Mouse (Mus musculus) liver, adult 2 months (tissue): ENCODE data around the gene Atn1. TPM values are rescaled to one million over a fixed set of nuclear protein-coding genes. Genes with fewer than 3 reads are reported as not detected.
A peak's percentile ranks its signal among the peaks of the same experiment; 100 is the strongest.

Experiments
- DNase-seq: peaks from one replicate; pipeline ENCODE4 v3.0.0-alpha.2; 2011; ENCODE audit warnings: low read depth, low spot score; ENCODE audit errors: extremely low read depth
- H3K27ac ChIP-seq: fragments of 200-500 bp; replicated peaks from 2 replicates; pipeline ENCODE4 v1.5.1; 2012; ENCODE audit warnings: low read depth, mild to moderate bottlenecking, control low read depth, inconsistent platforms, low read length; ENCODE audit not compliant: insufficient read depth
- H3K27me3 ChIP-seq: fragments of 200-500 bp; 2 replicates; pipeline ENCODE4 v1.6.1; 2012; ENCODE audit warnings: mild to moderate bottlenecking, moderate library complexity, low read length, inconsistent platforms; ENCODE audit not compliant: control insufficient read depth, insufficient read depth
- H3K36me3 ChIP-seq: fragments of 200-500 bp; 2 replicates; pipeline ENCODE4 v1.6.1; 2012; ENCODE audit warnings: low read length, inconsistent platforms; ENCODE audit not compliant: control insufficient read depth, insufficient read depth
- H3K4me1 ChIP-seq: fragments of 200-500 bp; 2 replicates; pipeline ENCODE4 v1.6.1; 2011; ENCODE audit warnings: low read length; ENCODE audit not compliant: control insufficient read depth, insufficient read depth
- H3K4me3 ChIP-seq: fragments of 200-500 bp; 2 replicates; pipeline ENCODE4 v1.5.1; 2011; ENCODE audit warnings: low read depth, mild to moderate bottlenecking, control low read depth, low read length, moderate library complexity; ENCODE audit not compliant: insufficient read depth
- H3K79me2 ChIP-seq: fragments of 200-500 bp; 2 replicates; pipeline ENCODE4 v1.6.1; 2012; ENCODE audit warnings: inconsistent platforms, mild to moderate bottlenecking, low read length, moderate library complexity; ENCODE audit not compliant: control insufficient read depth, insufficient read depth
- H3K9ac ChIP-seq: fragments of 200-500 bp; 2 replicates; pipeline ENCODE4 v1.6.1; 2012; ENCODE audit warnings: low read depth, mild to moderate bottlenecking, control low read depth, inconsistent platforms, low read length
- CTCF ChIP-seq: fragments of 200-500 bp; IDR thresholded peaks from 2 replicates; pipeline ENCODE4 v1.5.1; 2011; ENCODE audit warnings: low read depth, low read length, control low read depth
- POLR2A ChIP-seq: fragments of 200-500 bp; IDR thresholded peaks from 2 replicates; pipeline ENCODE4 v1.6.1; 2011; ENCODE audit warnings: low read length, control low read depth; ENCODE audit not compliant: insufficient read depth; ENCODE audit errors: extremely low read depth
- WGBS: fragments of 180-500 bp; shearing (Covaris S2); methylation state at CpG from one replicate; pipeline ENCODE4 v1.1.7; 2018; 5-methylcytosine and 5-hydroxymethylcytosine counted together
- polyA plus RNA-seq: library from polyadenylated mRNA; depleted of rRNA; stranded (reverse); fragments of >200 nt; gene quantifications from 2 replicates; pipeline ENCODE4 v1.2.3, GENCODE M21; 2012
- total RNA-seq: library from RNA; depleted of rRNA; stranded (reverse); fragments of >200 nt; gene quantifications from 2 replicates; pipeline ENCODE4 v1.2.3, GENCODE M21; 2014

The Atn1 gene
- total and polyA plus RNA-seq, 2 experiments: 1.4 to 10.9 TPM

DNA sequence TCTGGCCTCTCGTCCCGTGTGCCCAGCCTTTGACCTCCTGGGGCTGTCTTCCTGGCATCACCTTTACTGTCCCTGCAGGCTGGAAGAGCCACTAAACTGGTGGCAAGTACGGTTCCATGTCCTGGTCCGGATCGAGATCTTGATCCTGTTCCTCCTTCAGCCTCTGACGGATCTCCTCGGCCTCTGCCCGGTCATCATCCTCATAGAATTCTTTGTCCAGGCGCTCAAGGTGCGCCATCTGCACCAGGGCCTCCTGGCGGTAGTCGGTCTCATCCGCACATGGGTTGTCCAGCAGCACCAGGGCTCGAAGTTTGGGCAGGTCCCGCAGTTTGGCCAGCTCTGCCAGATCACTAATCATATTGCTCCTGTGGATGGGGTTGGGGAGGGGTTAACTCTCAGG, 14.2 kb upstream of the Atn1 start:
- TF ChIP-seq CTCF (no peak), POLR2A (no peak)
- peaks cover 9% of the 10 kb centered on the region for H3K27me3 ChIP-seq
- H3K27ac ChIP-seq: no peak overlapping the region
- peaks cover 5% of the 10 kb centered on the region; the same call in 1 of the 2 replicates for H3K4me1 ChIP-seq
- DNase-seq: no peak
- no peak overlapping the region for H3K9ac ChIP-seq
- H3K79me2 ChIP-seq: no peaks in the 10 kb centered on the region
- no peak overlapping the region for H3K4me3 ChIP-seq
- 93% methylated on average over 15 of the region's 15 CpGs for WGBS
- no peaks in the 10 kb centered on the region for H3K36me3 ChIP-seq

DNA sequence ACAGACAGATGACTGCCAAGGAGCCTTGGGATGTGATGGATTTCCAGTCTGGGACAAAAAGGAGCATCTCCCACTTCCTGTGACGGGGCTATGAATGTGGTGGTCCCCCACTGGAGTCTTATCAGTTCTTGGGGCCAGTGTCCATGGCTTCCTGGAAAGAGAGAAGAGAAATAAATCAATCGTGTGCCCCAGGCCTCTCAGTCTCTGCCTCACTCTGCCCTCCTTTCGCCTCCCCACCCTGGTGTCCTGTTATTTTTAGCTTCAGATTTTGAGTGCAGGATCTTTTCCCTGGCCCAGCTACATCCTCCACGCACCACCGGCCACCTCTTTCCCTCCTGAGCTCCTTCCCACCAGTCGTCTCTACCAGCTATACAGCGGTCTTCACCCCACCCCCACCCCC, 13.7 kb upstream of the Atn1 start:
- DNase-seq: no peak
- Histone ChIP-seq H3K4me1 (peaks cover 5% of the 10 kb centered on the region; the same call in 1 of the 2 replicates), H3K9ac (no peak overlapping the region), H3K36me3 (no peaks in the 10 kb centered on the region), H3K27me3 (peaks cover 9% of the 10 kb centered on the region), H3K79me2 (no peaks in the 10 kb centered on the region), H3K27ac (no peak overlapping the region), H3K4me3 (no peak overlapping the region)
- 79% methylated on average over 7 of the region's 7 CpGs for WGBS
- no peak for TF ChIP-seq CTCF
- TF ChIP-seq POLR2A: no peak

DNA sequence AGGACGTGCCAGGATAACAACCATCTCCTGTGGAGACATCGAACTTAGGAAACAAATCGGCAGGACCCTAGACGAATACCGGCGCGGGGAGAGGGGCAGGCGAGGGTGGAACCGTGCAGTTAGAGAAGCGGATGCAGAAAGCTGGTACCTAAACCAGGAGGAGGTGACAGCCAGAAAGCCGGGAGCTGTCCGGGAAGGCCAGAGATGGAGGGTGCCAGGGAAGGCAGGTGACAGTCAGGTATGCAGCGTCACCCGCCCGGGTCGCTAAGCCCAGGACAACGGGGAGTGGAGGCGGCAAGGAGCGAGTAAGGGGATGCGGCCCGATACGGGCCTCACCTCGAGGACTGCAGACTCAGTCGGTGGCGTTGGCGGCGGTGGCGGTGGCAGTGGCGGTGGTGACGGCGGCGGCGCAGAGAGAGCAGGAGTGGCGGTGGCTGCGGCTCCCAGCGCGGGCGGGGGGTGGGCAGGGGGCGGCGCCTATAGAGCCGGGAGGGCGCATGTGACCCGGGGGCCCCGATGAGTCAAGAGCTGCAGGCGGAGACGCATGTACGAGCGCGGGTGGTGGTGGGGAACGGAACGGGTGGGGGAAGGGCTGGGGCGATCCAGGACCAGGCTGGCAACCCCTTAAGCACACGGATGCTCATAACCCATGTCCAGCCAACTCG, 12.9 kb upstream of the Atn1 start, which contains the start of gene Eno2:
Gene Eno2 (minus strand): TSS at position 573 of the 665 bp plus-strand sequence.
- Histone ChIP-seq H3K9ac (peak within 1 kb of the TSS; percentile 69), H3K27ac (no peak within 1 kb of the TSS), H3K4me1 (peaks cover 5% of the 10 kb centered on the region; the same call in 1 of the 2 replicates), H3K27me3 (peaks cover 9% of the 10 kb centered on the region), H3K4me3 (peak within 1 kb of the TSS; percentile 64), H3K36me3 (no peaks in the 10 kb centered on the region), H3K79me2 (no peaks in the 10 kb centered on the region)
- DNase-seq: no peak
- 1% methylated on average over 54 of the region's 54 CpGs for WGBS
- TF ChIP-seq CTCF (no peak), POLR2A (no peak)

DNA sequence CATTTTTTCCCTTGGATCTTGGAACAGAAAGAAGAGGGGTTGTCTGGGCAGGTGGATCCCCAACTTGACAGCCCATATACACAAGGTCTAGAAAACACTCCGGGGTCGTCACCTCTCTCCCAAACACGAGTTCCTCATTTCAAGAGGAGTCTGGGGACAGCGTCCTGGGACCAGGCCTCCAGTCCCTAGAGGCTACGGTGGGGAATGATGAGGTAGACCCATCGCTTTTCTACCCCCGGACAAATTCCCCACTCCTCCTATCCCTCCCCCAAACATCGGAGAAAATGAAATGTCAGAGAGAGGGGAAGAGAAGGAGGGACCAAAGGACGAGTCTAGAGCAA, 12.3 kb upstream of the Atn1 start:
- Histone ChIP-seq H3K4me3 (no peak overlapping the region), H3K79me2 (no peaks in the 10 kb centered on the region), H3K27me3 (peaks cover 9% of the 10 kb centered on the region), H3K27ac (no peak overlapping the region), H3K36me3 (no peaks in the 10 kb centered on the region), H3K4me1 (peaks cover 5% of the 10 kb centered on the region; the same call in 1 of the 2 replicates), H3K9ac (no peak overlapping the region)
- no peak for DNase-seq
- 11% methylated on average over 9 of the region's 9 CpGs for WGBS
- TF ChIP-seq CTCF (no peak), POLR2A (no peak)

DNA sequence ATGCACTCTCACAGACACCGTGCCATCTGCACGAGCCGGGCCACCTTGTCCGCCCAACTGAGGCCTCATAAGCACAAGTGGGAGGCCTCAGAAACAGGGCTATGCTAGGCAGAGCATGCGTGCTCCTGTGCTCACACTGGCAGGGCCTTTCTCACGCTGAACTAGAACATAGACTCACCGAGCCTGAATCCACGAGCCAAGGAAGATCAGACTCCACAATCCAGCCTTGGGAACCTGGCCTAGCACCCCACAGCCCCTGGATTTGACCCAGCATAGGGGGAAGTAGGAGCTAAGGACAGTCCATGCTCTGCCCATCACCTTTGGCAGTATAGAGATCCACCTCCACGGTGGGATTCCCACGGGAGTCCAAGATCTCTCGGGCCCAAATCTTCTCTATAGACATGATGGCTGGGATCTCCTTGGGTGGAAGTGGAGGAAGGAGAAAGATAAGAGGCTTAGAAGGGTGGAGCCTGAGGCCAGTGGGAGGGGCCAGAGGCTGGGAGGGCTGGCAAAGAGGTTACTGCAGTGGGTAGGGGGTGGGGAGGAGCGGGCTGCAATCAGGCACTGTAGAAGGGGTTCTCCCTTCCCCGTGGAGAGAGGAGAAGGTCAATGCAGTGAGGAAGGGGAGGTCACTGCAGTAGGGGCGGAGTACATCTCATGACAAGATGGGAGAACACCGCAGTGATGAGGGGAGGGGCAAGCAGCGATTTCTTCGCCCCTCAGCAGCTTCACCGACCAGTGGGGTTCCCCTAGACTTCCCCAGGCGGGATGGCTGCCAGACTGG, 11.8 kb upstream of the Atn1 start:
- H3K27me3 ChIP-seq: peaks cover 9% of the 10 kb centered on the region
- WGBS: 51% methylated on average over 19 of the region's 19 CpGs

DNA sequence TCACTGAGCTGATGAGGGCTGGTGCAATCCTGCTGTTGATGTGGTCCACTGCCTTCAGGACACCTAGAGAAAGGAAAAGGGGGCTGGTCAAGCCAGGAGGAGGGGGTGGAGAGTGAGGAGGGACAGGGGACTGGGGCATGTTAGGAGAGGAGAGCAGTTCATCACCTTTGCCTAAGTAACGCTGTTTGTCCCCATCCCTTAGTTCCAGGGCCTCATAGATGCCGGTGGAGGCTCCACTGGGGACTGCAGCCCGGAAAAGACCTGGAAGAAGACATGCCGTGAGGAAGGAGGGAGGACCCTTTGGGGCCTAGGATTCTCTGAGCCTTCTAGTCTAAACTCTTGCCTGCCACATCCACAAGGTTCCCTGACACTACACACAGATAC, 11.2 kb upstream of the Atn1 start:
- no peaks in the 10 kb centered on the region for H3K36me3 ChIP-seq
- no peak for DNase-seq
- 70% methylated on average over 4 of the region's 4 CpGs for WGBS
- no peaks in the 10 kb centered on the region for H3K79me2 ChIP-seq
- H3K4me1 ChIP-seq: peaks cover 5% of the 10 kb centered on the region; the same call in 1 of the 2 replicates
- no peak for TF ChIP-seq CTCF
- TF ChIP-seq POLR2A: no peak
- H3K27me3 ChIP-seq: peaks cover 9% of the 10 kb centered on the region
- no peak overlapping the region for H3K27ac ChIP-seq
- no peak overlapping the region for H3K9ac ChIP-seq
- H3K4me3 ChIP-seq: no peak overlapping the region

More for the DNA sequence above, 11.8 kb upstream of the Atn1 start:
- Histone ChIP-seq H3K9ac (no peak overlapping the region), H3K4me1 (peaks cover 5% of the 10 kb centered on the region; the same call in 1 of the 2 replicates), H3K4me3 (no peak overlapping the region), H3K79me2 (no peaks in the 10 kb centered on the region), H3K27ac (no peak overlapping the region), H3K36me3 (no peaks in the 10 kb centered on the region)
- no peak for DNase-seq
- no peak for TF ChIP-seq POLR2A
- no peak for TF ChIP-seq CTCF
